Mouse (Mus musculus): ENCODE results near the gene Enoph1.

The Enoph1 gene

GRCm38 (mm10) chr5:100006324-100007039, 33.3 kb upstream of the Enoph1 start:
- no peaks in the 10 kb centered on the region for H3K9me3 ChIP-seq (ENCODE audit: low read length)
- no peaks in the 10 kb centered on the region for H3K27me3 ChIP-seq (ENCODE audit: insufficient read depth, low read length)
- TF ChIP-seq POU5F1 (IDR thresholded peaks at IDR 0.05; ENCODE audit: borderline replicate concordance, low read length) = no peak
- H3K4me3 ChIP-seq (replicated peaks; ENCODE audit: low read length) = no peak overlapping the region
- no peaks in the 10 kb centered on the region for H3K36me3 ChIP-seq (ENCODE audit: insufficient read depth, low read length)
- H3K4me1 ChIP-seq (replicated peaks; ENCODE audit: low read depth, low read length) = peaks cover 4% of the 10 kb centered on the region

GRCm38 (mm10) chr5:100007040-100007375, 32.8 kb upstream of the Enoph1 start:
- H3K27me3 ChIP-seq (ENCODE audit: insufficient read depth, low read length) = no peaks in the 10 kb centered on the region
- no peaks in the 10 kb centered on the region for H3K9me3 ChIP-seq (ENCODE audit: low read length)
- H3K36me3 ChIP-seq (ENCODE audit: insufficient read depth, low read length) = no peaks in the 10 kb centered on the region
- TF ChIP-seq CTCF (conservative IDR thresholded peaks at IDR 0.05; ENCODE audit: low read length) = peak; percentile 72
- TF ChIP-seq POU5F1 (IDR thresholded peaks at IDR 0.05; ENCODE audit: borderline replicate concordance, low read length) = no peak
- no peak for TF ChIP-seq NANOG (IDR thresholded peaks at IDR 0.05; ENCODE audit: borderline replicate concordance, low read length)
- H3K4me3 ChIP-seq (replicated peaks; ENCODE audit: low read length) = no peak overlapping the region
- peaks cover 4% of the 10 kb centered on the region for H3K4me1 ChIP-seq (replicated peaks; ENCODE audit: low read depth, low read length)

- no peak for TF ChIP-seq NANOG (IDR thresholded peaks at IDR 0.05; ENCODE audit: borderline replicate concordance, low read length)
- TF ChIP-seq POU5F1 (IDR thresholded peaks at IDR 0.05; ENCODE audit: borderline replicate concordance, low read length) = no peak
- TF ChIP-seq CTCF (conservative IDR thresholded peaks at IDR 0.05; ENCODE audit: low read length) = peak; percentile 52
- Histone ChIP-seq H3K9me3 (ENCODE audit: low read length) (no peaks in the 10 kb centered on the region), H3K27me3 (ENCODE audit: insufficient read depth, low read length) (no peaks in the 10 kb centered on the region), H3K4me1 (replicated peaks; ENCODE audit: low read depth, low read length) (peaks cover 4% of the 10 kb centered on the region), H3K4me3 (replicated peaks; ENCODE audit: low read length) (no peak overlapping the region), H3K36me3 (ENCODE audit: insufficient read depth, low read length) (no peaks in the 10 kb centered on the region)
Measured at GRCm38 (mm10) chr5:100008485-100008884, 31.3 kb upstream of the Enoph1 start.

- TF ChIP-seq NANOG (IDR thresholded peaks at IDR 0.05; ENCODE audit: borderline replicate concordance, low read length) (no peak), CTCF (conservative IDR thresholded peaks at IDR 0.05; ENCODE audit: low read length) (no peak), POU5F1 (IDR thresholded peaks at IDR 0.05; ENCODE audit: borderline replicate concordance, low read length) (no peak)
- H3K4me3 ChIP-seq (replicated peaks; ENCODE audit: low read length) = no peak overlapping the region
Measured at GRCm38 (mm10) chr5:100012599-100012998, 27.2 kb upstream of the Enoph1 start.

GRCm38 (mm10) chr5:100020089-100020488, 19.7 kb upstream of the Enoph1 start:
- H3K27me3 ChIP-seq (ENCODE audit: insufficient read depth, low read length) = no peaks in the 10 kb centered on the region
- H3K9me3 ChIP-seq (ENCODE audit: low read length) = no peaks in the 10 kb centered on the region
- H3K4me3 ChIP-seq (replicated peaks; ENCODE audit: low read length) = no peak overlapping the region
- H3K4me1 ChIP-seq (replicated peaks; ENCODE audit: low read depth, low read length) = no peaks in the 10 kb centered on the region
- no peak for TF ChIP-seq NANOG (IDR thresholded peaks at IDR 0.05; ENCODE audit: borderline replicate concordance, low read length)
- no peak for TF ChIP-seq CTCF (conservative IDR thresholded peaks at IDR 0.05; ENCODE audit: low read length)
- no peak for TF ChIP-seq POU5F1 (IDR thresholded peaks at IDR 0.05; ENCODE audit: borderline replicate concordance, low read length)
- no peaks in the 10 kb centered on the region for H3K36me3 ChIP-seq (ENCODE audit: insufficient read depth, low read length)

More at GRCm38 (mm10) chr5:100012599-100012998, 27.2 kb upstream of the Enoph1 start:
- Histone ChIP-seq H3K4me1 (replicated peaks; ENCODE audit: low read depth, low read length) (no peaks in the 10 kb centered on the region), H3K27me3 (ENCODE audit: insufficient read depth, low read length) (no peaks in the 10 kb centered on the region), H3K36me3 (ENCODE audit: insufficient read depth, low read length) (no peaks in the 10 kb centered on the region), H3K9me3 (ENCODE audit: low read length) (no peaks in the 10 kb centered on the region)

- H3K9me3 ChIP-seq (ENCODE audit: low read length) = no peaks in the 10 kb centered on the region
- H3K36me3 ChIP-seq (ENCODE audit: insufficient read depth, low read length) = no peaks in the 10 kb centered on the region
- TF ChIP-seq POU5F1 (IDR thresholded peaks at IDR 0.05; ENCODE audit: borderline replicate concordance, low read length) (no peak), NANOG (IDR thresholded peaks at IDR 0.05; ENCODE audit: borderline replicate concordance, low read length) (no peak), CTCF (conservative IDR thresholded peaks at IDR 0.05; ENCODE audit: low read length) (no peak)
- no peak overlapping the region for H3K4me3 ChIP-seq (replicated peaks; ENCODE audit: low read length)
- H3K4me1 ChIP-seq (replicated peaks; ENCODE audit: low read depth, low read length) = no peaks in the 10 kb centered on the region; the same call in 1 of the 2 replicates
- no peaks in the 10 kb centered on the region for H3K27me3 ChIP-seq (ENCODE audit: insufficient read depth, low read length)
Measured at GRCm38 (mm10) chr5:100024403-100024802, 15.4 kb upstream of the Enoph1 start.

- no peak overlapping the region for H3K4me3 ChIP-seq (replicated peaks; ENCODE audit: low read length)
Measured at GRCm38 (mm10) chr5:100024868-100025267, 14.9 kb upstream of the Enoph1 start.

GRCm38 (mm10) chr5:100030069-100030468, 9.7 kb upstream of the Enoph1 start:
- no peak for TF ChIP-seq POU5F1 (IDR thresholded peaks at IDR 0.05; ENCODE audit: borderline replicate concordance, low read length)
- no peak for TF ChIP-seq NANOG (IDR thresholded peaks at IDR 0.05; ENCODE audit: borderline replicate concordance, low read length)
- no peak for TF ChIP-seq CTCF (conservative IDR thresholded peaks at IDR 0.05; ENCODE audit: low read length)
- peaks cover 21% of the 10 kb centered on the region for H3K4me1 ChIP-seq (replicated peaks; ENCODE audit: low read depth, low read length)
- H3K9me3 ChIP-seq (ENCODE audit: low read length) = no peaks in the 10 kb centered on the region
- no peaks in the 10 kb centered on the region for H3K27me3 ChIP-seq (ENCODE audit: insufficient read depth, low read length)
- H3K4me3 ChIP-seq (replicated peaks; ENCODE audit: low read length) = no peak overlapping the region
- peaks cover 40% of the 10 kb centered on the region for H3K36me3 ChIP-seq (ENCODE audit: insufficient read depth, low read length)

More at GRCm38 (mm10) chr5:100024868-100025267, 14.9 kb upstream of the Enoph1 start:
- H3K36me3 ChIP-seq (ENCODE audit: insufficient read depth, low read length) = no peaks in the 10 kb centered on the region
- no peak for TF ChIP-seq CTCF (conservative IDR thresholded peaks at IDR 0.05; ENCODE audit: low read length)
- no peak for TF ChIP-seq NANOG (IDR thresholded peaks at IDR 0.05; ENCODE audit: borderline replicate concordance, low read length)
- no peak for TF ChIP-seq POU5F1 (IDR thresholded peaks at IDR 0.05; ENCODE audit: borderline replicate concordance, low read length)
- H3K27me3 ChIP-seq (ENCODE audit: insufficient read depth, low read length) = no peaks in the 10 kb centered on the region
- H3K4me1 ChIP-seq (replicated peaks; ENCODE audit: low read depth, low read length) = no peaks in the 10 kb centered on the region; the same call in 1 of the 2 replicates
- no peaks in the 10 kb centered on the region for H3K9me3 ChIP-seq (ENCODE audit: low read length)

GRCm38 (mm10) chr5:100032107-100032506, 7.7 kb upstream of the Enoph1 start:
- peaks cover 61% of the 10 kb centered on the region for H3K36me3 ChIP-seq (ENCODE audit: insufficient read depth, low read length)
- TF ChIP-seq CTCF (conservative IDR thresholded peaks at IDR 0.05; ENCODE audit: low read length) (0 out of 2 replicates have a peak, but pooled peaks have one; percentile 15), POU5F1 (IDR thresholded peaks at IDR 0.05; ENCODE audit: borderline replicate concordance, low read length) (no peak)
- no peaks in the 10 kb centered on the region for H3K9me3 ChIP-seq (ENCODE audit: low read length)
- H3K27me3 ChIP-seq (ENCODE audit: insufficient read depth, low read length) = no peaks in the 10 kb centered on the region
- H3K4me3 ChIP-seq (replicated peaks; ENCODE audit: low read length) = no peak overlapping the region
- H3K4me1 ChIP-seq (replicated peaks; ENCODE audit: low read depth, low read length) = peaks cover 40% of the 10 kb centered on the region

Data from E14TG2a.4 (cell line).